10 mouse cellular contexts compared by ENCODE assay signal in the genomic region with DNA sequence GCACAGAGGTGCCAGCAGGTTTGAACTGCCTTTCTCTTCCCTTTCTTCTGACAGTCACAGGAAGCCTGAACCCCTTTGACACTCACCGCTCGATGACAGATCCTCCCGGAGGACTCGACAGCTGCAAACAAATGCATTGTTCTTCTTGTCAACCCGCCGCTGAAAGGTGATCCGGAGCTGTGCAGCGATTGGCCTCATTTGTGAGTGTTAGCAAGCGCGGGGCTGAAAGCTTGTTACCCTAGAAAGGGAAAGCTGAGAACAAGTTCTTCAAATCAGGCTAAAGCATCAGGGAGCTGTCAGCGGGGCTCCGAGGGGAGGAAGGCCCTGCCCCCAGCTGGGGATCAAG.
DNase-seq lines count a peak whose midpoint lies in the region; ATAC-seq lines count a peak whose summit lies in the region.
"Had no signal": no experiment of that assay in that cellular context is flagged by ENCODE, and none has a peak within 500 bp of the region (broad histone marks: within the 10 kb centered on the region; RNA-seq: fewer than 3 reads in every experiment).

No protein-coding gene starts in this region.

- no peaks in the 10 kb centered on the region for H3K36me3 ChIP-seq in liver, embryonic 11.5 days (ENCODE audit: control insufficient read depth, insufficient read depth, low read length)
- H3K36me3 ChIP-seq in forebrain, embryonic 16.5 days (ENCODE audit: control insufficient read depth, insufficient read depth), result no peaks in the 10 kb centered on the region
- no peaks in the 10 kb centered on the region for H3K36me3 ChIP-seq in limb, embryonic 11.5 days (ENCODE audit: control insufficient read depth, insufficient read depth, low read length)
- no peaks in the 10 kb centered on the region for H3K36me3 ChIP-seq in neural tube, embryonic 15.5 days

- H3K4me1 ChIP-seq in liver, embryonic 11.5 days (replicated peaks; ENCODE audit: control insufficient read depth, insufficient read depth, low read length), result peaks cover 4% of the 10 kb centered on the region; the same call in 1 of the 2 replicates
- H3K4me1 ChIP-seq in forebrain, embryonic 16.5 days (replicated peaks; ENCODE audit: control insufficient read depth, insufficient read depth, low read length), result peaks cover 19% of the 10 kb centered on the region
- peaks cover 17% of the 10 kb centered on the region for H3K4me1 ChIP-seq in limb, embryonic 11.5 days (ENCODE audit: control insufficient read depth, insufficient read depth, low read length)
- peaks cover 16% of the 10 kb centered on the region for H3K4me1 ChIP-seq in neural tube, embryonic 15.5 days

- H3K27ac ChIP-seq in liver, embryonic 11.5 days (ENCODE audit: low read depth, low read length), result no peak overlapping the region
- H3K27ac ChIP-seq in forebrain, embryonic 16.5 days (ENCODE audit: low read length), result no peak overlapping the region
- no peak overlapping the region for H3K27ac ChIP-seq in limb, embryonic 11.5 days (replicated peaks; ENCODE audit: low read depth, low read length)
- no peak overlapping the region for H3K27ac ChIP-seq in neural tube, embryonic 15.5 days (replicated peaks)

- 1% methylated on average over 12 of the region's 12 CpGs for WGBS in liver, embryonic 11.5 days
- under 1% methylated on average over 12 of the region's 12 CpGs for WGBS in forebrain, embryonic 16.5 days
- WGBS in limb, embryonic 11.5 days, result 5% methylated on average over 12 of the region's 12 CpGs
- WGBS in neural tube, embryonic 15.5 days, result 1% methylated on average over 12 of the region's 12 CpGs

- H3K9ac ChIP-seq in liver, embryonic 11.5 days (ENCODE audit: low read depth, low read length), result no peak overlapping the region
- no peak overlapping the region for H3K9ac ChIP-seq in forebrain, embryonic 16.5 days (replicated peaks; ENCODE audit: low read depth, low read length)
- no peak overlapping the region for H3K9ac ChIP-seq in limb, embryonic 11.5 days (ENCODE audit: low read length)
- H3K9ac ChIP-seq in neural tube, embryonic 15.5 days (replicated peaks), result no peak overlapping the region

- H3K27me3 ChIP-seq in liver, embryonic 11.5 days (replicated peaks; ENCODE audit: control insufficient read depth, insufficient read depth, low read length), result peaks cover 7% of the 10 kb centered on the region; the same call in 1 of the 2 replicates
- no peaks in the 10 kb centered on the region for H3K27me3 ChIP-seq in forebrain, embryonic 16.5 days (replicated peaks; ENCODE audit: control insufficient read depth, insufficient read depth, low read length)
- H3K27me3 ChIP-seq in limb, embryonic 11.5 days (ENCODE audit: control insufficient read depth, insufficient read depth, low read length), result no peaks in the 10 kb centered on the region
- H3K27me3 ChIP-seq in neural tube, embryonic 15.5 days (replicated peaks), result peaks cover 32% of the 10 kb centered on the region

- peak; percentile 7 for DNase-seq in liver
- no peak for DNase-seq in liver, embryonic 11.5 days (ENCODE audit: low spot score)
- peak; percentile 67 for DNase-seq in limb, embryonic 11.5 days (ENCODE audit: low spot score)
- no peak for DNase-seq in layer of hippocampus, postnatal 36 days
- DNase-seq: cerebellum, adult 9-10 months; kidney, postnatal 25 days had no signal

- H3K9me3 ChIP-seq in liver, embryonic 11.5 days (ENCODE audit: control insufficient read depth, low read length), result no peaks in the 10 kb centered on the region
- H3K9me3 ChIP-seq in forebrain, embryonic 16.5 days (ENCODE audit: control insufficient read depth, low read length), result no peaks in the 10 kb centered on the region
- H3K9me3 ChIP-seq in limb, embryonic 11.5 days (ENCODE audit: control insufficient read depth, low read length), result no peaks in the 10 kb centered on the region
- no peaks in the 10 kb centered on the region for H3K9me3 ChIP-seq in neural tube, embryonic 15.5 days (replicated peaks)

- ATAC-seq in liver, embryonic 11.5 days (replicated peaks; ENCODE audit: low FRiP score), result no peak
- ATAC-seq in forebrain, embryonic 16.5 days, result peak; percentile 58; the same call in 1 of the 2 replicates
- ATAC-seq in limb, embryonic 11.5 days (ENCODE audit: insufficient number of reproducible peaks, low FRiP score, low TSS enrichment, low read depth), result no peak; the same call in 1 of the 2 replicates
- no peak for ATAC-seq in neural tube, embryonic 15.5 days (ENCODE audit: low FRiP score)
- ATAC-seq in erythroblast, adult 5-6 weeks (replicated peaks; ENCODE audit: low FRiP score, poor library complexity, severe bottlenecking), result no peak
- ATAC-seq in erythroid progenitor cell, adult 5-6 weeks (replicated peaks; ENCODE audit: low FRiP score, poor library complexity, severe bottlenecking), result no peak

- H3K4me3 ChIP-seq in liver, embryonic 11.5 days (ENCODE audit: low read depth, low read length), result no peak overlapping the region
- H3K4me3 ChIP-seq in forebrain, embryonic 16.5 days (replicated peaks; ENCODE audit: low read length), result no peak overlapping the region
- H3K4me3 ChIP-seq in limb, embryonic 11.5 days (ENCODE audit: low read depth, low read length), result no peak overlapping the region
- no peak overlapping the region for H3K4me3 ChIP-seq in neural tube, embryonic 15.5 days (replicated peaks)

- no peak overlapping the region for H3K4me2 ChIP-seq in liver, embryonic 11.5 days
- peak overlapping the region; percentile 22 for H3K4me2 ChIP-seq in forebrain, embryonic 16.5 days (ENCODE audit: low read length)
- peak overlapping the region; percentile 13; the same call in 1 of the 2 replicates for H3K4me2 ChIP-seq in limb, embryonic 11.5 days (ENCODE audit: low read depth, severe bottlenecking)
- H3K4me2 ChIP-seq in neural tube, embryonic 15.5 days, result peak overlapping the region; percentile 26; the same call in 1 of the 2 replicates

Comparison
In these comparisons a context has a peak if more than half of its experiments do, and no peak if none do; other contexts are left out.
1. DNase-seq: peak in liver (single experiment) and limb, embryonic 11.5 days (single experiment); none in liver, embryonic 11.5 days (single experiment) and layer of hippocampus, postnatal 36 days (0 of 2).